Mouse (Mus musculus): ENCODE results near the gene March4.

March4 gene

GRCm38 (mm10) chr1:72400616-72401015 lies 136.1 kb downstream of the March4 start:
- TF ChIP-seq GATA4 (IDR thresholded peaks at IDR 0.05; ENCODE audit: insufficient replicate concordance, low read length): no peak

DNA sequence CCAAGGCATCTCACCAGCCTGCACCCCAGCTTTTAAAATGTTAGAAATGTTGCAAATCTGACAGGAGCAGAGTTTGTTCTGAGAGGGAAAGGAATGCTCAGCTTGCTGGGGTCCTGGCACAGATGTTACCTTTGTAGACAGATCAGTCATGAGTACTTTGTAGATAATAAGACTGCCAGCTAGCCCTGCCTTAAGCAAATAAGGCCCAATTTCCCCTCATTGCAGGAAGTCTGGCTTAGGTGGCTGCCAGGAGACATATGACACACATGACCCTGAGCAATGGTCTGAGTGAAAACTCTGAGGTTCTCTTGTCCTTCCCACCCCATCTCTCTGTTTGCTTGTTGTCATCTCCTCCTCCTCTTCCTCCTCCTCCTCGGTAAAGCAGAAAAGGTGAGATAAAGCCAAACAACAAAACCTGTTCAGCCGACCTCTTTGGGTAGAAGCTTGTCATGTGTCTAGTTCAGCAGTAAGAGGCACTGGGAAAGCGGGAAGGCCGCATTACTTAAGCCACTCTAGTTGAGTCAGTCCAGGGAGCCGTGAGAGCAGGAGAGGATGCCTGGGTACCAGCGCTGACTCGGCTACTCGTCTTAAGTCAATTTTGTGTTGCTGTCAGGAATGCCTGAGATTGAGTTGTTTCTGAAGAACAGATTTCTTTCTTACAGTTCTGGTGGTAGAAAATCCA lies 136.9 kb downstream of the March4 start:
- no peak for TF ChIP-seq GATA4 (IDR thresholded peaks at IDR 0.05; ENCODE audit: insufficient replicate concordance, low read length)

DNA sequence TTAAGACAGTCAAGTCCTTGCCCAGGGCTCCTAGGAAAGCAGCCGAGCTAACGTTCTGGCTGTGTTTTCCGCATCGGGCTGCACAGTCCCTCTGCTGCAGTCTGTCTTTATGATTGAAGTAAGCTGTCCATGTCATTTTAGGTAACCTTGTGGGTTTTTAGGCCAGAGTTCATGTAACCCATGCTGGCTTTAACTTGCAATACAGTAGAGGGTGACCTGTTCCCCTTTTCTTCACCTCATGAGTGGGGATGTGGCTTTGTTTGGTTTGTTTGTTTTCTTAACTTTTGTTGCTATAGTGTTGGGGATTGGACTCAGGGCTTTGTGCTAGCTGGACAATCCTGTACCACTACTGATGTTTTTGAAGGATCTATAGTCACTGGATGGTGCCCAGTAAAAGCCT lies 146.3 kb downstream of the March4 start:
- TF ChIP-seq GATA4 (IDR thresholded peaks at IDR 0.05; ENCODE audit: insufficient replicate concordance, low read length): no peak

DNA sequence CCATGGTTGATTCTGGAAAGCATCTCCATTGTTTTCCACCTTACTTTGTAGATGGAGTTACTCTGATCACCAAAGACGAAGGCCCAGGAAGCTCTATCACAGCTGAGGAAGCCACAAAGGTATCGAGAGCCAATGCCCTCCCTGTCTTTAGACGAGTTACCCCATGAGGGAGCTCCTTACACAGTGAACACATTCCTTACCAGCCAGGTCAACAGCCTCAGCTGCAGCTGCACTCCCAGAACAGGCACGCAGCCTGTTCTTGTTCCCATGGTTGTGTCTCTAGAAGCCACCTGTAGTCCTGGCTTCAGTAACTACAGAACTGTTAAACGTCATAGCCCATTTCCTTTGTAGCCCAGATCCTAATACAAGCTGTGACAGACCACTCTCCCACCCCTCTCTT lies 153.1 kb downstream of the March4 start:
- no peak for TF ChIP-seq GATA4 (IDR thresholded peaks at IDR 0.05; ENCODE audit: insufficient replicate concordance, low read length)

DNA sequence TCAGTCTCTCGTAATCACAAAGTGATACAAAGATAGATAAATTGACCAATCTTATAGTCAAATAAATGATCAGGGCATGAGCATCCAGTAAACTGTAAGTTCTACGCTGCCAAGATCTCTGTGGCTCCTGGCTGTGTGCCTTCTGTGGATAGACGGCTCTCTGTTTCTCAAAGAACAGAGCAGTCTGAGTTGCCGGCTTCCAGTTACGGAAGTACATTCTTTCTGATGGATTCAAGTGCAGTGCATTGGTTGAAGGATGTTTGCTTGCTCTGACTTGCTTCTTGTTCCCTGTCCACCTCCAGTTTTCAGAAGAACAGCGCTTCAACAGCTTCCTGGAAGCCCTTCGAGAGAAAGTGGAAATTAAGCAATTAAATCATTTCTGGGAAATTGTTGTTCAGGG lies 153.7 kb downstream of the March4 start:
- no peak for TF ChIP-seq GATA4 (IDR thresholded peaks at IDR 0.05; ENCODE audit: insufficient replicate concordance, low read length)

GRCm38 (mm10) chr1:72380544-72380943 lies 156.2 kb downstream of the March4 start:
- TF ChIP-seq GATA4 (IDR thresholded peaks at IDR 0.05; ENCODE audit: insufficient replicate concordance, low read length): no peak

DNA sequence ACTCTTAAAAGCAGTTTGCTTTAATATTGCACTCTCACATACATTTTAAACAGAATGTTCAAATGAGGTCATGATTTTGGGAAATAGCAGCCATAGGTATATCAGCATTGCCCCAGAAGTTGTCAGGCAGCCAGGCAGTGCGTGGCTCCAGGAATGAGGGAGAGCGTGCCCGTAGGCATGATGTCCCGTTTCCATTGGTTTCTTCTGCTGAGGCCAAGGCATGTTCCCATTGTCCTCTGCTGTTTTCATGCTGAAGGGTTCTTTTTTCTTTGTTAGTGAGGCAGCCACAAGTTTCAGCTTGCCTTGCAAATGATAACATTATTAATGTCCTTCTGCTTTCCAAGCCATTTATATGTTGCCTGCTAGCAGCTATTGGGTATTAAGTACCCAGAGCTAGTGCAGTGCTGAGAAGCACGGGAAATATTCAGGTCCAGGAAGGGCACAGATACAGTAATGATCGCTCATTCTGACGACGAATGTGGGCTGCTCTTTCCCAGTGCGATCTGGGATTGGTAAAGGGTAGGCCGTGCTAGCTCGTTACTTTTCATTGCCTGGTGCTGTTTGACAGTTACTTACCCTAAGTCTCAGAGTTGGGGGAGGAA lies 156.9 kb downstream of the March4 start:
- no peak for TF ChIP-seq GATA4 (IDR thresholded peaks at IDR 0.05; ENCODE audit: insufficient replicate concordance, low read length)

DNA sequence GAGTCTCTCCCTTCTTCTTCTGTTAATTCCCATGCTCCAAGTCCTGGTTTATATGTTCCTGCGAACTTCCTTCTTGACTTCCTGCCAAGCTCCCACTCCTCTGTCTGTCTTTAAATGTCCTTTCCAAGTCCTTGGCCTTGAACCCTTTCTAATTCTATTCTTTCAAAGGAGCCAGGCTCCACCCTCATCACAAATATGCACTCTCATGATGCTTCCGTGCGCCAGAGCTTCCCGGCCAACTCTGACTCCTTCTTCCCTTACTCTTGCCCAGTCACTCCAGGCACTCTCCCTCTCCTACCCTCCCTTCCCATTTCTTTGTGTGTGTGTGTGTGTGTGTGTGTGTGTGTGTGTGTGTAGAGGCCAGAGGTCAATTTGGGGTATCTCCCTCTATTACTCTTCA lies 158.6 kb downstream of the March4 start:
- no peak for TF ChIP-seq GATA4 (IDR thresholded peaks at IDR 0.05; ENCODE audit: insufficient replicate concordance, low read length)
